Mouse (Mus musculus) urinary bladder, postnatal 25 days (tissue): ENCODE measurements at regions not wholly inside any gene's neighbourhood (a gene's known extent, or its start where the extent isn't known, plus 50 kb on each side); places are given as distances from the start of the nearest gene placed in this dataset.

Experiments
- DNase-seq: peaks from one replicate; pipeline ENCODE4 v3.0.0; 2022; ENCODE audit warnings: low spot score

- no peak for DNase-seq
Measured at GRCm38 (mm10) chr10:84088799-84089778, 351.3 kb downstream of the Nuak1 start.

DNA sequence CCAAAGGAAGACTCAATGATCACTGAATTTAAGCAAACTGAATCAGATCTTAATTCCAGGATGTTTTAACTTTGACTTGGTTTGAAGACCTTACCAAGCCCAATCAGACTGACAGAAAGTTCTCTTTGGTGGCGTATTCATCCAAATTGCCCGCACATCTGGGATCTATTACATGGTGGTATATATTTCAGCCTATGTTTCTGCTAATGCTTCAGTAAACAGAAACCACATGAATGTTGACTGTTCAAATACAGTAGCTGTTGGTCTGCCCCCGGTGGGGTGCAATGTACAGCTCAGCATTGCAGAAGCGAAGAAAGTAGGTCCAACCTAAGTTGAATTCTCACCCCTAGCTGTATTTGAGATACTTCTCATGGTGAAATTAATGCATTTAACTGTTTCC, 346.5 kb downstream of the Nuak1 start:
- no peak for DNase-seq

DNA sequence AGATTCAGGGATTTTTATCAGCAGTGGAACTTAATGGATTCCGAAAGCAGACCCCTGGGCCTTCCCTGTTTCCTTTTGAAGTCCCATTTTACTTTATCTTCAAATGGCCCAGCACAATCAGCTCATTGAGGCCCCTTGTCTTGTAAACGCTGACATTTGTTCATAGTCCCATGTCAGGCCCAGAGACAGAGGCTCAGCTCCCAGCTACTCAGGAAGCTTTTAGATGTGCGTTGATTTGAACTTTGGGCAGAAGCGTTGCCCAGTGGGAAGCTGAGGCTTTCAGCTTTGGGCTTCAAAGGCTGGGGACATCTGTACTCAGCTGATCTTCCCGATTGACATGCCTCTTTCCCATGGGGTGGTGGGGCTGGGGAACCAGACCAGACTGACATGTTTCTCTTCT, 343.2 kb downstream of the Nuak1 start:
- no peak for DNase-seq

- no peak for DNase-seq
Measured at GRCm38 (mm10) chr10:84103985-84104384, 336.4 kb downstream of the Nuak1 start.

GRCm38 (mm10) chr10:84104556-84104955, 335.8 kb downstream of the Nuak1 start:
- DNase-seq = no peak

GRCm38 (mm10) chr10:84109680-84110371, 330.6 kb downstream of the Nuak1 start:
- DNase-seq = no peak

DNA sequence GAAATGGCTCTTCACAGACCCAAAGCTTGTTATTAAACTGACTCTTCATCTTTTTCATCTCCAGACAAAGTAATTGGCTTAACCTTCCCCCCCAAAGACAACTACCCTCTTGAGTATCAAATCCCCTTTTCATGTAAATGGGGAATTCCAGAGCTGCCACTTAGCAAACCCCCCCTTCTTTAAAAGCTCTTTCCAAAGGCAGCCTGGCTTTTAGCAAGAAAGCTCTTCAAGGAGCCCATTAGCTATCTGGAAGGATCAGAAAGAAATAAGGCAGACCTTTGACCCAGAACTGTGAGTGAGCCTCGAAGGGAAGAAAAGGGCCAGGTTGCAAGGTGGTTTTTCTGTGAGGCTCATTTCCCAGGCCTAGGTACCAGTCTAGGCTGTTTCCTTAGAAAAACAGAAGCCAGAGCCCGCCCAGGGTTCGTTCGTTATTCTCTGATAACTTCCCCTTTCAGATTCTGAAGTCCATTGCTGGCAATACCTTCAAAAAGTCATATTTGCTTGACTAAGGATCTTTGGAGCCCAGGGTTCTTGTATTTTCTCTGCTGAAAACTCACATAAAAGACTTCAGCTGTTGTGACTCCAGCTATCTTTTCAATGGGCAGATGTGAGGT, 329.9 kb downstream of the Nuak1 start:
- DNase-seq = no peak

GRCm38 (mm10) chr10:84111502-84111901, 328.9 kb downstream of the Nuak1 start:
- no peak for DNase-seq

GRCm38 (mm10) chr10:84111909-84112308, 328.5 kb downstream of the Nuak1 start:
- DNase-seq = no peak

DNA sequence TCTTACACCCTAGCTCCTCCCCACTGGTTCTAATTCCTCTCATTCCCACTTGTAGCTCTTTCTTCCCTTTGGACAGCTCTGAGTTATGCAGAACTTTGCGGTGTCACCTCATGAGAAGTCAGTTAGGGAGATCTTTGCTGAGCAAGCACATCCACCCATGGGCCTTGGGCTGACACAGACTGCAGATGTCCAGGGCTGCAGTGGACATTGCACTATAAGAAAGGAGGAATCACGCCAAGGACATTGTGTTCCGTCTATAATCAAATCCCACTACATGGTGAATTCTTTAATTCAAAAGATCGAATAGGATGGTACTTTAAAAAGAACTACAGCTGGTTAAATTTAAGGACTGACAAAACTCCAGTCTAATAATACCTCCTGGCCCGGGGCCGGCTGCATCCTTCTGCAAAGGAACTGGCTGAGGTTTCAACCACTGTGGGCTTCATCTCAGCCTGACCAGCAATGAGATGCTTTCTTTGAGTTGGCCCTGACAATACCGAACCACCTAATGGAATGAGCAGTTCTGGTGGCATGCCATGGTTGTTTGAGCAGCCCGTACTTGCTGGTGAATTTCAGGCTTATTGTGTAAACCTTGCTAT, 320.3 kb downstream of the Nuak1 start:
- no peak for DNase-seq

DNA sequence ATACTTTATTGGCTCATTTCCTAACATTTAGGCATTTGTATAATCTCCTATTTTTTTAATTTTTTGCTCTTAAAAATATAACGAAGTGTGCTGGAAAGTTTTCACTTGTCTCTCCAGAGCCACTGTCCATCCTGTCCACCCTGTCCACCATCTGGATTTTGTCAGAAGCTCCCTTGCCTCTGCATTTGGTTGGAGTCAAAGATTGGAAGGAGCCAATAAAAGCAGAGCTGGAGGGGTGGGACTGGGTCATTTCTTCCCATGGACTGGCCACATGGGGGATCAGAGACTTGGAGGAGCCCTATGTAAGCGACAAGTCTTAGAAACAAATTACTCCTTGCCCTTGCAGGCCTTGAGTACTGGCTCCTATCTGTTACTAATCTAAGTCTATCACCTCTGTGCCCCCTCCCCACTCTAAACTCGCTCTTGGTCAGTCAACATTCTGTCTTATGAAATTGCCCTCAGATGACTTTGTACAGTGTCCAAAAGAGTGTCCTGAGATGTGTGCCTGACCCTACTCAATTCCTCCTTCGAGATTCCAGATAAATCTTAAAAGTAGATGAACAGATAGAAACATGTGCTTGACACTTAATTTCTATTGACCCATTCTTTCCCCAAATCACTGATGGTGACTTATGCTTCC, 303.3 kb downstream of the Nuak1 start:
- DNase-seq = no peak

DNA sequence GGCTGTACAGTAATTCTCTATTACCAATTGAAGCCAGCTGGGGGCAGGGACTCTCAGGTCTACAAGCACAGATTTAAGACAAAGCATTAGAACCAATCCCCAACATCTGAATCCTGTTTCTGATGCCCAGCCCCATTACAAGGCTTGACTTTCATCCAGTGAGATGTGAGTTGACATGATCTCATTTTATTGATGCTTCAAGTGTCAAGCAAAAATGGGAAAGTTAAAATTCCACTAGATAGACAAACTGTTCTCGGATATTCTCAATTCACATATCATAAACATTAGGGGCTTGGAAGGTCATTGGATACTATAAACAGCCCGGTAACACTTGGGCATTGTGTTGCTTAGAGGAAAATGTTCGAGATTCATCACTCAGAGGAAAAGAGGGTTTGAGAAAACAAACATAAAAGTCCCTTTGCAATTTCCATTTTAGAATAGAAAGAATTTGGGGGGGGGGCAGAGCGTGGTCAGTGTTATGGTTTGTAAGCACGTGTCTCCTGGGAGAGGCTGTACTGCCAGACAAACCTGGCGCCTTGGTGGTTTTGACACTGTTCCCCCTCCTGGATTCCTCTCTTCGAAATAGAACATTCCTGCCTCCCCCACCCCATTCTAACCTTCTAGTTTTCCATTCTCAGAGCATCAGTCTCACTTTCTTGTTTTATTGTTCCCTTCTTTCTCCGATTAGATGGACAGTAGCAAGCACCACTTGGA, 297.5 kb downstream of the Nuak1 start:
- DNase-seq = no peak

- DNase-seq = no peak
Measured at GRCm38 (mm10) chr10:84143674-84144343, 296.6 kb downstream of the Nuak1 start.

GRCm38 (mm10) chr10:84144344-84144687, 296.1 kb downstream of the Nuak1 start:
- no peak for DNase-seq

GRCm38 (mm10) chr10:84147305-84147984, 293.0 kb downstream of the Nuak1 start:
- DNase-seq = no peak

DNA sequence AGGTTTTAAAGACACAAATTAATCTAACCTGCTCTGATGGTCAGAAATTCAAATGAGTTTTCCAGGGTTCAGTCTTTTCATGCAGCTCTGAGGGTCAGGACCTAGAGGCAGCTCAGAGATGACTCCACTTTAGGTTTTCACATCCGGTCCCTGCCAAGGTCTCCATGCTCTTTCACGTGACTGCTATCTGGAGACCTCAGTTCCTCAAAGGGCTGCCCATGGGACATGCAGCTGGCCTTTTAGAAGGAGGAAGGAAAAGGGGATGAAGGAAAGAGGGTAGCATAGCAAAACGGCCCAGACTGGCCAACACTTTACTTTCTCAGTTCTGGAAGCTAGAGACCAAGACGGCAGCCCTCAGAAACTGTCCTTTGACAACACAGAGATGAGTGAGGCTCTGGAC, 276.6 kb downstream of the Nuak1 start:
- DNase-seq = no peak

DNA sequence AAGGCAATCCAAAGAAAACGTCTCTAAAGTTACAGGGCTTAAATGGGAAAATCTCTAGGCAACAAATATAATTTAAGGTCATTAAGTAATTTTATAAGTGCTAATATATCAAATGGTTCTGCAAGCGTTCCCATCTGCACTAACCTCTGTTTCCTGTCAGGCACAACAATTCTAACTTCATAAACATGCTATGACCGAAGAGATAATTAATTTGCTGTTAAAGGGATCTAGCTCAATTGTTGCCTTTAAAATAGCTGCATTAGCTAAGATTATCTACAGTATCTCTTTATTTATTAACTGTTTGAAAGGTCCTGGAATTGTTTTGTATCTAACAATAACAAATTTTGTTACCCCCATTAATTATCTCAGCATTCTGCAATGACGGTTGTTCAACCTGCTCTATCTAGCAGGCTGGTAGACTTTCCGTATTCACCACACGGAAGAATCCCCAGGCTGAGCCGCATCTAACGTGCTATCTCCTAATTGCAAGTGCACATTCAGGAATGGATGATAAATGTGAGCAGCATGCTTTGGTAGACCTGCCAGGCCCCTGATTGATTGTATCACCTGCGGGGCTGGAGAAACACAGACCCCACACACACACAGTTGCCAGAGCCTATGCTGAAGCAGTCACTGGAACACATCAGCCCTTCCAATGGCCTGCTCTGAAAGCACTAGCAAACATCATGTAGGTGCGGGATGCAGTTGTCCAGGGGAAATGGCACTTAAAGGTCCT, 274.4 kb downstream of the Nuak1 start:
- DNase-seq = no peak

DNA sequence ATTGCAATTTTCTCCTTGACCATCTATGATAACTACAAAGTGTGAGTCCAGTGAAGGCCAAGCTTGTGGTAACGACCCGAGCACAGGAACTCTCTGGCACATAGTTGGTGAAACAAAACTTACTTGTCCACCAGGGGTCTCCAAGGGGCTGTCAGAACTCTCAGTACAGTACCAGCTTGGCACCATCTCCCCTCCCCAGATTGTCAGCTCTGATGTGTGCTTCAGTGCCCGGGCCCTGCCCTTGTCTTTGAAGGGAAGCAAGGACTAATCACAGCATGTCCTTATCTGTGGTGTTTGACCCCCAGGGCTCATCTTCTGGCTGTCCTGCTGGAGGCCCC, 273.9 kb downstream of the Nuak1 start:
- no peak for DNase-seq

DNA sequence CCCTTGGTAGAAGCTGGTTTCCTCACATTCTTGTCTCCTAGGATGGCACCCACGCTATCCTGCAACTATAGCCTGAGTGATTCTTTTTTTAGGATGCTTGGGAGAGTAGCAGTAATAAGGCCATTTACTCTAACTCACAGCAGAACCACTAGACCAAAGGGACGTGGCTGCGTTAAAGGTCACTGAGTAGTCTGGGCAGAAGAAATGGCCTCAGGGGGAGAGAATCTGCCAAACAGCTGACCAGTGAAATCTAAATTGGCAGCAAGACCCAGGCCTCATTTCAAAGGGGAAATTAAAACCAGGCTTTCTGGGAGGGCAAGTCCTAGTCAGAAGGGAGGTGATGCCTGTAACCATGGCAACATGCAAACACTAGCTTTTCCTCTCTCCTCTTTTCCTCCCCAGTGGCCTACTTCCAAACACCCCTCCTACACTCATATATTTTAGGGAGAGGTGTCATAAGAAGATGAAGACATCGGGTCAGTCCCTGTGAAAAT, 267.5 kb downstream of the Nuak1 start:
- DNase-seq = peak; percentile 4
